Mouse (Mus musculus) embryo, embryonic 10.5 days (tissue): ENCODE results near the gene Ube2f.
A peak's percentile ranks its signal among the peaks of the same experiment; 100 is the strongest.

Source experiments
- DNase-seq: peaks from one replicate; pipeline ENCODE4 v3.0.0-alpha.2; 2015; ENCODE audit warnings: low spot score

Ube2f gene

DNA sequence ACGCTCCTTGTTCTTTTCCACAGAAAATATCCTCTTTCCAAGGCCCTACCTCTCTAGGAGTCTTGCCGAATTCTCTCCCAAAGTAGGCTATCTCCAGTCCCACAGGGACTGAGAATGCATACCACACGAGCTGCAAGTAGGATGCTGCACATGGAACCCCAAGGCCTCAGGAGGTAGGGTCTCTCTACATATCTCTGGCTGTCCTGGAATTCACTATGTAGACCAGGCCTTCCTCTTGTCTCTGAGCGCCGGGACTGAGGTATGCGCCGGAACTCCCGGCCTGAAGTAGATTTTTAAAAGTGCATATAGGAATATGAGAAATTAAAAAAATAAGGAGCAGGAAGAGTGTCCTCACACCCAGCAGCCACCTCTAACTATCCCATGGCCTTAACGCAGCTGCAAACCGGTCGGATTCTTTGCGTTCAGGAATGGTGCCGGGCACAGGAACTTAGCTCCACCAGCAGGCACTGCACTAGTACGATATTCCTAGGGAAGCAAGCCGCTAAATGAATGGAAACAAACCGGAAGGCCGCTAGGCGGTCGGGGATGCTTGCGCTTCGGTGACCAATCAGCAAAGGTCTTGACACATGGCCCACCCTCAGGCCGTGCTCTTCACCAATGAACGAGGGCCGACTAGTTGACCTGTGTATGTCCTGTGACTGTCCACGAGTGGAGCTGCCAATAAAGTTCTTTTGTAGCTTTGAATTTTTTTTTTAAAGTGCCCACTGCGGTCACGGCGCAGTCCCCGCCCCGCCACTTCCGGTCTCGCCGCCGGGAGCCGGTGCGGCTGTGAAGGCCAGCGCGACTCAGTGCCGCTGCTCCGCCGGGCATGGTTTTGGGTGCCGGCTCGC is at the start of gene Ube2f:
TSS of gene Ube2f (plus strand) at position 741 of the 851 bp plus-strand sequence.
- peak; percentile 99 for DNase-seq

DNA sequence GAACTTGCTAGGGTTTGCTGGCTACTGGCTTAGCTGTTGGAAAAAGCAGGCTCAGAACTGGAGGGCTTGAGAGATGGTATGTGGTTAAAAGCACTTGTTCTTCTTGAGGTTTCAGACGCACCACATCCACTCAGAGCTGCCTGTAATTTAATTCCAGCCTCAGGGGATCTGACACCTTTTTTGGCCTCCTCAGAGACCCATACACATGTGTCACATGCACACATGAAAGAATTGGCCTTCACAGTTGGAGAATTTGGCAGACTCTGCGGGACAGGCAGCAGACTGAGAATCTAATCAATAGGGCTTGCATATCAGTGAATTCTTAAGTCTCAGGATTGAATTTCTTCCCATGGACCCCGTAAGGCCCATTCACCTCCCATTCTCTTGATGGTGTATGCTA is 49.0 kb upstream of the Ube2f start:
- DNase-seq, result no peak

DNA sequence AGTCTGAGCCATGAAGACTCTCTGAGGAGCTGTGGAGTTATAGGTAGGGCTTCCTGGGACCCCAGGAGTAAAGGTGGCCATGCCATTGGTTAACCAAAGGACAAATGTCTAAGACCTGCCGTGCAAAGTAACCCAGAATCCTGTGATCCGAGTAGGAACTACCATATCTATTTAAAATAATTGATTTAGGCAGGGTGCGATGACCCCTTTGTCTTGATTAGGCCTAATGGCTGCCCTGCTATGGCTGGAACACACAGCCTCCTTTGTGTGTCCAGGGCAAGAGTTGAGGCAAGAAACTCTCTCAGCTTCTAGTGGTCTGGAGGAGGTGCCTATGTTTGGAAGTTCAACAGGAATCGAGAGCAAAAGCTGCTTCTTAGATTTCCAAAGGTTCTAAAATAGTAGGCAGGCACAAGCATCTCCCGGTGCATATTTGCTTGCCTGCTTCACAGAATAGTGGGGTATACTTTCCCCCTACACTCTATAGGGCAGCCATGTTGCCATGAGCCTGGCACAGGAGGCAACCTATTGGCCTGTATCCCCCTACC is 45.8 kb upstream of the Ube2f start:
- DNase-seq, result no peak

DNA sequence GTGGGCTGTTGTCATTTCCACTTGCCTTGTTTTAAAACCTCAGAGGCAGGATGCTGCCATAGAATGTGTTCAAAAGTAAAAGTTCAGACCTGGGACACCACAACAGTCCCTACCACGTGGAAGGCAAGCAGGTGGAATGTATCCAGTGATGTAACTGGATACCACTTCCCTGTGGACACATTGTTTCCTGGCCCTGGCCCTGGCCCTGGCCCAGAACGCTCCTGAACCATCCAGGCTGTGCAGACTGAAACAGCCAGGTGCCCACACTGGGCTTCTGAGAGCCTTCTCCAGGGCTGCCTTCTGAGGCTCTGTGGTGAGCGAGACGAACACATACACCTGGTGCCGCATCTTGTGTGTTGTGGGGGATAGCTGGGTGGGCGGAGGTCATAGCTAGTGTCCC is 44.5 kb upstream of the Ube2f start:
- no peak for DNase-seq

DNA sequence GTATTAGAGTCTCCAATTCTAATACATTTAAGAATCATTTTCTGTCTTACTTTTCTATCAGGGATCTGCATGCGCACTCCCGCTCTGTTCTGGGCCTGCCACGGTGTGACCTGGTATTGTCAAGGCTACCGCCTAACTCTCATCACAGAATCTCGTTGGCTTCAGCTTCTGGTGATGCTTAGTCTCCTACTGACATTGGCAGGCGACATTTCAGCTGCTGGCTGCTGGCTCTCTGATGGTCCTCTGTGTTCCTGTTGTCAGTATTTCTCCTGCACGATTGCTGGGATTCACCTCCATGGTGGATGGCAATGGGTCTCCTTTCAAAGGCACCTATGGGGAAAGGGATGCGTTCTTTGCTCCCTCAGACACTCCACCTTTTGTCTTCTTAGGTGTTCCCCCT is 43.8 kb upstream of the Ube2f start:
- DNase-seq, result no peak

DNA sequence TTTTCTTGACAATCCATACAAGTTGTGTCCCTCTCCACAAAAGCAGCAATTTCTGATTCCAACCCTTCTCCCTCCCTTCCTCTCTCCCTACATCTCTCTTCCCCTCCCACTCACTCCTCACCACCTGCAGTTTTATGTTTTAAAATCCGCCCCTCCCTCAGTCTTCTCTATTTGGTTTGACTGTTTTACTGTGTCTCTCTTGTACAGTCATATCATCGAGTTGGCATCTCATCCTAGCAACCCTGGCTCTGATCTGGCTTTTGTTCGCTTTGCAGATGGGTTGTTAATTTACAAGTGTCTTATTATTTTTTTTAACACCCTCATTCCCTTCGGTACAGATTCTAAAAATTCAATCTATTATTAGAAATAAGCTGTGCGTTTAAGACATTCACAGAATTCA is 43.2 kb upstream of the Ube2f start:
- no peak for DNase-seq

DNA sequence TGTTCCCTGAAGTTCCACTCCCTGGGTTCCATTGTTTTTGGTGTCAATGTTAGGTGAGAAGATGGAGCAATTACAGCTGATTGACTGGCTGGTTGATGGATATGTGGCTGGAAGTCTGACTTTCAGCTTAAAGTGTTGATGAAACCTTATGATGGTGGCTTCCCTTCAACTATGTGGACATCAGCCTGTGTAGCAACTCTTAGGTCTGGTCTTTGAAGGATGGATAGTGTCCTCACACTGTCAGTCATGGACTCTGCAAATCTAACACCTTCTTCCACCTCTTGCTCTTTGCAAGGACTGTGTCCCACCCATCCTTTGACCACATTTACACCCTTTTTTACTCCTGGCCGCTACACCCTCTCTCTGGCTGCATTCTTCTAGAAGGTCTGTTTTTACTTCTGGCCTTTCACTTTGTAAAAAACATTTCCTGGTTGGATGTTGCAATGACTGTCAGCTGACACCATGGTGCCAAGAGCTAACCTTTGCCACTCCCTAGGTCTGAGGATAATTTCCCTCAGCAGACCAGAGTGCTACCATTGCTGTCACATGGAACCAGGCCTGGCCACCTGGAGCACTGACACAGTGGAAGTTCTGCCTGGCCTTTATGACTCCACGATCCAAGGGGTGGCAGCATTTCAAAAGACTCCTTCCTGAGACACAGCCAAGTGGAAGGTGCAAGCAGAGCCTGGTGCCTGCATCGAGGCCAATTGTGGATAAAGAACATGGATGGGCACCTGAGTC is 42.6 kb upstream of the Ube2f start:
- no peak for DNase-seq

DNA sequence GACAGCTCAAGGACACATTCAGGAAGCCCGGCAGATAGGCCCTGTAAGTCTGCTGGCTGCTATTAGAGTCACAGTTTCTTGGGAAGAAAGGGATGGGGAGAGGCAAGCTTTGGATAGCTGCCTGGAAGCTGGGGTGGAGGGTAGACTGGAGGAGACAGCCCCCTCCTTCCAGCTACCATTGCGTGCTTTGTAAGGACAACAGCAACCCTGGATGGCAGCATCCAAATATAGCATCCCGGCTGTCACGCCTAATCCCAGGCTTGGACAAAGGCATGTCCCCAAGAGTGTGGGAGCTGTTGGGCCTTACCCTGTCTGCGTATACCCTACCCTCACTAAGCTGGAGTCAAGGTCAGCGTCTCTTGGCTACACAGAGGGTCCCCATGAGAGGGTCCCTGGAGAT is 40.8 kb upstream of the Ube2f start:
- no peak for DNase-seq

DNA sequence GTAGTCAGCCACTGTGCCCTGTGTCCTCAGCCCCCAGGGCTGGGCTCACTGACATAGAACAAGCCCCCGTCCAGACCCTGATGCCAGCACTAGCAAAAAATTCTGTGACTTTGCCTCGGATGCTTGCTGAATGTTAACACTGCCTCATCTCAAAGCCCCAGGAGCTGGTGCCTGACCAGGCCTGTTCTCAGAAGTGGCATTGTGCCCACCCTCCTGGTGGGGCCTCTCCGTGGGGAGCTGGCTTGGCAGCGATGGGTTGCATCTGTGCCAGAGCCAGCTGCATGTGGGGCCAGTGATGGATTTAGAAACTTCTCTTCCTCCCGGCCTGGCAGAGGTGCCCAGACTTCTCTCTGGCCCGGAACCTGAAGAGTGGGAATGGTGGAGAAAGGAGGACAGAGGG is 40.3 kb upstream of the Ube2f start:
- DNase-seq, result no peak

DNA sequence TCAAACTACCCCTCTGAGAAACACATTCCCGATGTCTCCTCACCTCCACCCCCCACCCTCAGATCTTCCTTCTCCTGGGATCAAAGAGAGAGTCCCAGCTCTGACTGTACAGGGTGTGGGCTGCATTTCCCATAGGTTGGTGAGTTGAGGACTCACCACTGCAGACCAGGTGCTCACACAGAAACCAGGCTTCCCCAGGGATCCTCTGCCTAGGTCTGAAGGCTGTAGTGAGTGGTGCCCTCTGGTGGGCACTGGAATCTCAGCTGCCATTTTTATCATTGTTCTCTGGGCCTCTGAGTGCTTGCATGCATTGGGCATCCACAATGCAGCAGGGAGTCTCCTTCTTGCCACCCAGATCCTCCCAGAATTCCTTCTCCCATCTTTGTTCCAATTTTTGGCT is 39.0 kb upstream of the Ube2f start:
- DNase-seq, result peak; percentile 78

DNA sequence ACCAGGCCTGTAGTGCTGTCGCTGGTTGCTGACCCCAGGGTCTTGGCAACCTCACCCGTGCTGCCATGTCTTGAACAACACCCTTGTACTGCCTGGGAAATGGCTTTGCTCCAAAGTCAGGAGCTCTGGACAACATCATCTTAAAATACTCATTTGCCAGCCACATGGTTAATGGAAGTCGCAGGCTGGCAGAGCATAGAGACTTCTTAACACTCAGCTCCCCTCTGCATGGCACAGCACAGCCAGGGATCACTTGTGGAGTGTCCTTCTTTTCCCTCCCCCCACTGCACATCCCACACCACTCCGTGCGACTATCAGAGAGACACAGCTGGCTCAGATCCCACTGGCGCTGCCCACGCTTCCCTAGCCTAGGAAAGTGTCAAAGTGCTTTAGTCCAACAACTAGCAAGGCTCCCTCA is 38.5 kb upstream of the Ube2f start:
- DNase-seq, result no peak

DNA sequence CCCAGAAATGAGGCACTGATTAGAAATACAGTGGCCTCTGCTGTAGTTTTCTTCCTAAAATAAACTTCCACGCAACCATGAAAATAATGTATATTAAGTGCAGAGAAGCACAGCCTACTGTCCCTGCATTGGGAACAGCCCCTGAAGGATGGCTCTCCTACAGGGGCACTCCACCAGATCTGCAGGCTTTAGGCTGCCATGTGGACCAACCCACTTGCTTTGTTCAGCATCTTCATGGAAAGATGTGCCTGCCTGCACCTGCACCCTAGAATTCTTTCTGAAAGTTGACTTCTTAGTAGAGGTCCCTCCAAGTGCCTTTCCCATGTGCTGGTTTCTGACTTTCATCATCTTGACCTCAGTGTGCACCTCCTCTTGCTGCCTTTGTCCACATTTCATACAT is 34.8 kb upstream of the Ube2f start:
- no peak for DNase-seq

DNA sequence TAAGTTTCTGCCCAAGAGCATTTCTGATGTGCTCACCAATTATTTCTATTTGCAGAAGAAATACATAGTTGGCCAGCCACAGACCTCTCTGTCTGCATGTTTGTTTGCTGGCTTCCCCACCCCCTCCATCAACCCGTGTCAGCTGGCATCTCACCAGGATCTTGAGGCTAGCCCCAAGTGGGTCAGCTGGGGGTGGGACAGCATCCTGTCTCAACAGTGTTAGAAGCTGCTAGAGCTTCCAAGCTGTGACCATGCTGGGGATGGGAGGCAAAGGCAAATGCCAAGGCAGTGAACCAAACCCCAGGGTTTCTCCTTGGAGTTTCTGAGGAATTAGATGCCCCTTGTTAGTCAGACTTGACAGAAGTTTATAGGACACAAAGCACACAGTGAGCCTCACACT is 34.1 kb upstream of the Ube2f start:
- no peak for DNase-seq

DNA sequence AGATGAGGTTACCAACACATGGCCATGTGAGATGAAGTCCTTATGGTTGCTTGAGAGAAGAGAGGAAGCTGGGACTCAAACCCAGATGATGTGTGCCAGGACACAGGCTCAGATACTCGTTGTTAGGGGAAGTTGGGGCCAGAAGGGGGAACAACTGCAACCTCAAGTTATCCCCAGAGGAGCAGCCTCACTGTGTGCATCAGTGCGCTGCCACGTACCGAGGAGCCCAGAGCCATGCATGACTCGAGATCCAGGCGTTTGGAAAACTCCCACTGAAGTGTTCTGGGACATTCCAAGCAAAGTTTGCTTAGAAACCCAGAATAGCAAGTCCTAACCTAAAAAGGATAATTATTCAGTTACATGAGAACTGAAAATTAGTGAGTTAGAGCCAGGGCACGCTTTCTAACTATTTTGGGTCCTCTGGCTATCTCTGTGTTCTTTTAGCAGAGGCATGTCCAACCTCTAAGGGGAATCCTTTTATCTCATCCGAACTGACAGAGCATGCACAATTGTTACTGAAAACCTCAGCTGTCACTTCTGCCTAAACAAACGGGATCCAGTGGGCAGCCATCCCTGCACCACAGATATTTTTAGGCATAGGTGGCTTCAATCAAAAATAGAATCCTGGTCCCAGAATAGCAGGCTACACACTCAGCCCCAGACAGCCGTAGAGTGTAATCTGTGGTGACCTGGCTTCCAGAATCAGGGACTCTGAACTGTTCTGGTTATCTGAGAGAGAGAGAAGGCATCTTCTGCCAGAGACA is 33.4 kb upstream of the Ube2f start:
- no peak for DNase-seq

DNA sequence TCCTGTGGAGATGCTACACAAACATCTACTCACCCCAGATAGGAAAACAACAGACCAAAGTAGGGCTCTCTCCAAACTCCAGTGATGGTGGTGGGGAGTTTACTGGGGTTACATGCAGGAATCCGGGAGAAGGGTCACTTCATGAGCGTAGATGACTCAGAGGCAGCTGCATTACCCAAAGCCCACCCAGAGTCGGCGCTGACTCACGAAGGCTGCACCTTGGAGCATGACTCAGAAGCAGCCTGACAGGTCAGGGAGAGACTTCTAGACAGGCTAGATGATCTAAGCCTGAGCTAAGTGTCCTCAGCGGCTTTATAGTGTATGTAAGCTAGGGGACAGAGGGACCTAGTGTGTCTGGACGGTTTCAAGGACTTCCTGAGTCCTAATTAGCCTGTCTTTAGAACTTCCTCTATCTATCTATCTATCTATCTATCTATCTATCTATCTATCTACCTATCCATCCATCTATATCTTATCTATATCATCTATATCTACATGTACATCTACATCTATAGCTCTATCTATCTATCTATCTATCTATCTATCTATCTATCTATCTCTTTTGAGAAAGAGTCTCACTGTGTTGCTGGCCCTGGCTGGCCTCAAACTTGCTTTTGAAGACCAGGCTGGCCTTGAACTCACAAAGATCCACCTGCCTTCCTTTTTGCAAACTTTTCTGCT is 30.3 kb upstream of the Ube2f start:
- DNase-seq, result no peak

DNA sequence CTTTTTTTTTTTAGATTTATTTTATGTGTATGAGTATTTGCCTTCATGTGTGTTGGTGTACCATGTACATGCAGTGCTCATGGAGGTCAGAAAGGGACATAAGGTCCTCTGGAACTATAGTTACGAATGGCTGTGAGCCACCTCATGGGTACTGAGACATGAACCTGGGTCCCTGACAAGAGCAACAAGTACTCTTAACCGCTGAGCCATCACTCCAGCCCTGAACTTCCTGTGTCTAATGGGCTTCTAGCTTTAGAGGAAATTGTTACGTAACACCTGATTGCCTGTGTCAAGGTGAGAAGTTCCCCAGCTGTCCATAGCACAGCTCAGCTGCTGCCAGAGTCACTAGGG is 29.8 kb upstream of the Ube2f start:
- DNase-seq, result no peak

DNA sequence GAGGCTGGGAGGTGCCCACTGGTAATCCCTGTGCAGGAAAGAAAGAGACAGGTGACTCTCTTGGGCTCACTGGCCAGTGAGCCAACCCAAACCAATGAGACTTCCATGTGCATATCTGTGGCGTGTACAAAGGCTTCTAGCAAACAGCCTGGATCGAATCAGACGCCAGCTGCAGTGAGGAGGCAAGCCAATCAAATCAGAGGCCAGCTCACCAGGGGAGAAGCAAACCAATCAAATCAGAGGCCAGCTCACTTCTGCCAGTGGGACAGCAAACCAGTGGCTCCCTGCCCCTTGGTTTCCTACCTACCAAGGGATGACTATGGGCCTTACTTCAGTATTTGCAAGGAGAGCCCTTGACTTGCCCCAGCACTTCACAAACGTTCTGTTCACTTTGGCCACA is 23.5 kb upstream of the Ube2f start:
- DNase-seq, result no peak

DNA sequence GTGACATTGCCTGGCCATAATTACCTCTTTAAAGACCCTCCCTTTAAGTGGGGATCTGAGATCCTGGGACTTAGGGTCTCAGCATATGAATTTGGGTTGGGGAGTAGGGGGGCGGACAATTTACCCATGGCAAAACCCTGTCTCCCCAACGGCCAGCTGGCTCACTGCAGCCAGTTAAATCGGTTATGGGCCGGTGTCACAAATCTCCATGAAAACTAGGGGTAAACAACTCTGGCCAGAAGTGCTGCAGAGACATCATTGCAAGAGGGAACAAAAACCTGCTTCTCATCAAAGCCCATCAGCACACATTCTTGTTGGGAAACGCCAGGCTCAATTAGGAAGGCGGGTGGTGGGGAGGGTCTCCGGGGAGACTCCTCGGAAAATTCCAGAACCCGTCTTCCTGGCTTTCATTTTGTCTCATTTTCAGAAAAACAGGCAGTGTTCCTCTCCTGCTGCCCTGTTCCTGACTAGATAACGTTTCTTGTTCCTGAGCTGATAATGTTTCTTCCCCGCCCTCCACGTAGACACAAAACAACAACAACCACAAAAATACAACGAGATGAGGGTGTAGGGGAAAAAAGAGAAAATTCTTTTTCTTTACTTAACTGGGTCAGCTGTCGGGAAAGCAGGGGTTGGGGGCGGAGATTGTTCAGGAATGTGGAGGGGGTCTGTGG is 22.6 kb upstream of the Ube2f start:
- peak; percentile 32 for DNase-seq

DNA sequence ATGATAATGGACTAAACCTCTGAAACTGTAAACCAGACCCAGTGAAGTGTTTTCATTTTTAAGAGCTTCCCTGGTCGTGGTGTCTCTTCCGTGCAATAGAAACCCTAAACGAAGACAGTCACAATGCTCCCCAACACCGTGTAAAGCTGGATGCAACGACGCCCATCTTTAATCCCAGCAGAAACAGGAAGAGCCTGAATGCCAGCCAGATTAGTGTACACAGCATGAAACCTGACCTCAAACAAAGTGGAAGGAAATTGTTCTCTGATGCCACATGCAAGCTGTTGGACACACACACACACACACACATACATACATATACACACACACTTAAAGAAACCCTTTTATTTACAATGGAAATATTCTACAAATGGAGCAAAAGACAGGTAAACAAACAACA is 19.0 kb upstream of the Ube2f start:
- no peak for DNase-seq

DNA sequence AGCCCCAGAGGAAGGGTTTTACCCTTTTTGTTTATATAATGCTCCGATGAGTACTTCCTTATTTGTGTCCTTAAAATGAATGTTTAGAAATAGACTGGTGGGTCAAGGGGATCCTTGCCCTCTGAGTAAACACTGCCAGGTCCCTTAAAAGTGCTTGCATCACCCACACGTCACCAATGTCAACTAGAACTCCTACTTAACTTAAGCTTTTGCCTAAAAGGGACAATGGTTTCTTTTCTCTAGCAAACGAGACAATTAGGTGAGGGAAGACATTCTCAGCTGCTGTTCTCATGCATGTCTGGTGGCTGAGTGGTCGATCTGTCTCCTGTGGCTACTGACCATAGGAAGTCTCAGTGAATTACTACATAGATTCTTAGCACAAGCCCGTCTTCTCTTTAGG is 18.2 kb upstream of the Ube2f start:
- DNase-seq, result no peak

DNA sequence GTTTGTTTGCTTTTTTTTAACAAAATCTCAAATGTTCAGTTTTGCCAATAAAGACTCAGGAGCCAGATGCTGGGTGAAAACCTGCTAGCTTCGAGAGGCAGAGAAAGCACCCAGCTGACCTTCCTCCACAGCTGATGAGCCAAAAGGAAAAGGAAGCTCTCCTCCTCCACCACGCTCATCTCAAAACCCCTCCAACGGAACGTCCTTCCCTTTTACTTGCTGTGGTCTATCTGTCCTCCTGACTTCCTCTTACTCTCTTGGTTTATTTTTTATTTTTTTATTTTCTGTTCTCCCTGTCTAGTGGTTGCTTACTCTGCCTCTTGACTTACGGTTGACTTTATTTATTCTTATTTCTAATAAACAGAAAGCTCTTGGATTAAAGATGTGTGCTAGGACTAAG is 14.7 kb upstream of the Ube2f start:
- no peak for DNase-seq

DNA sequence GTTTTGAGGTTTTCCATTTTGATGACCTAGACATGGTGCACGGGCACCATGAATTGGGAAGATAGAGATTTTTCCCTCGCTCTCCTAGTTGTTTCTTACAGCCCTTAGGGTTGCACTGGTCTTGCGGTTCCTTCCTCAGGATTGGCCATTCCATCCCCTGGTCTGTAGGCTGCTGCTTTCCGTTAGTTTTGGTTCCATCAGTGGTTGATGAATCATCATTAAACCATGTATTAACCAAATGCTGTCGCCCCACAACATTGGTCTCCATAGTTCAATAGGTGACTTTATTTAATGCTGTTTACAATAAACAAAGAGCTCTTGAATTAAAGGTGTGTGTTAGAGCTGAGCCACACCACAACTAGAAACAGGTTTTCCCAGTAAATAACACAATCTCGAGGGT is 12.4 kb upstream of the Ube2f start:
- DNase-seq, result no peak
